Mouse (Mus musculus) forebrain, embryonic 12.5 days (tissue): ENCODE data around the gene Pet100. TPM values are rescaled to one million over a fixed set of nuclear protein-coding genes. Genes with fewer than 3 reads are reported as not detected.
"Not testable (repeated sequence)": the region's sequence is repeated elsewhere in the genome, so short reads cannot be mapped to it uniquely, and the experiment has no call there.

Source experiments
- ATAC-seq: fragments of 200-750 bp; cut with Nextera tagmentation; 2 replicates; pipeline ENCODE4 v1.8.0; 2017; ENCODE audit warnings: moderate TSS enrichment; ENCODE audit not compliant: low FRiP score
- H3K27ac ChIP-seq: fragments of 300-500 bp; sonication (generic); 2 replicates; pipeline ENCODE4 v1.5.1; 2016; ENCODE audit warnings: mild to moderate bottlenecking
- H3K27me3 ChIP-seq: fragments of 300-500 bp; sonication (generic); 2 replicates; pipeline ENCODE4 v1.6.1; 2016; ENCODE audit warnings: mild to moderate bottlenecking
- H3K36me3 ChIP-seq: fragments of 300-500 bp; sonication (generic); replicated peaks from 2 replicates; pipeline ENCODE4 v1.6.1; 2016; ENCODE audit warnings: mild to moderate bottlenecking
- H3K4me1 ChIP-seq: fragments of 300-500 bp; sonication (generic); 2 replicates; pipeline ENCODE4 v1.6.1; 2016
- H3K4me2 ChIP-seq: fragments of 300-500 bp; sonication (generic); 2 replicates; pipeline ENCODE4 v1.6.1; 2016; ENCODE audit warnings: mild to moderate bottlenecking, moderate library complexity
- H3K4me3 ChIP-seq: fragments of 300-500 bp; sonication (generic); replicated peaks from 2 replicates; pipeline ENCODE4 v1.5.1; 2016; ENCODE audit warnings: mild to moderate bottlenecking
- H3K9ac ChIP-seq: fragments of 300-500 bp; sonication (generic); 2 replicates; pipeline ENCODE4 v1.6.1; 2016; ENCODE audit warnings: mild to moderate bottlenecking
- H3K9me3 ChIP-seq: fragments of 300-500 bp; sonication (generic); 2 replicates; pipeline ENCODE4 v1.6.1; 2016
- WGBS: fragments of 180-500 bp; shearing (Covaris S2); methylation state at CpG from one replicate; pipeline ENCODE4 v1.1.7; 2016; 5-methylcytosine and 5-hydroxymethylcytosine counted together
- polyA plus RNA-seq: library from polyadenylated mRNA; unstranded; fragments of >200 nt; fragmentation: Nextera tagmentation; extraction: Ambion mirVana; gene quantifications from 2 replicates; pipeline ENCODE4 v1.2.1, GENCODE M21; 2016

Pet100 gene
- 115 and 121 TPM in 2 replicates for polyA plus RNA-seq

DNA sequence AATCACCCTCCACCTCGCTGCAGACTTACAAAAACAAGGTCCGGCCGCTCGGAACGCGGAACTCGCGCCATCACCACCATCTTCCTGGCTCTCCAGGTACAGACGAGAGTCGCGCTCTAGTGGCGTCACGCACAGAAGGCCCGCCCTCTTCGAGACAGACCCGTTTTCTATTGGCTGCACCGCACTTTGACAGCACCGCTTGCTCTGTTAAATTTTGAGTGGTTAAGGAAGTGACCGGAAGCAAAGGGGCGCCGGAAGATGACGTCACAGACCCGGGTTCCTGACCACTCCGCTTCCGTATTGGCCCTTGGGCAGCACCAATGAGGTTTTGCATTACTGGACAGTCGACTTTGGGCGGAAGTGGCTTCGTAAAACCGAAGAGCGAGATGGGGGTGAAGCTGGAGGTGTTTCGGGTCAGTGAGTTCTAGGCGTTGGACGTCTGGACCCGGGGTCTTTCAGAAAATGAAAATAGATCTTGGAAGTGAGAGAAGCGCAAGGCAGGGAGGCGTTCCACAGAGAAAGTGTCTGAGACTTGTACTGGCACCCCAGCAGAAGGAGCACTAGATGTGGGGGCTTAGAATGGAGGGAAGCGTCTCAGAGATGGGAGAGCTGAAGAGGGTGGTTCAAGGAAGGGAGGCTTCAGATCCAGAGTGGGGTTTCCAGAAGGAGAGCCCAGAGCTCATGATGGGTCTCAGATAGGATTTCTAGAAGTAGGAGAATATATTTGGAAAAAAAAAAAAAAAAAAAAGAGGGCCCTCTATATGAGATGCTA lies at the start of gene Pet100, which contains the start of gene Xab2:
Pet100 (plus strand) TSS at position 350 of the 772 bp plus-strand sequence.
Xab2 (minus strand) TSS at position 118 of the 772 bp plus-strand sequence.
- H3K36me3 ChIP-seq, result peaks cover 21% of the 10 kb centered on the region
- peak within 1 kb of the TSS; percentile 76 for H3K9ac ChIP-seq
- WGBS, result under 1% methylated on average over 37 of the region's 37 CpGs
- H3K4me1 ChIP-seq, result peaks cover 23% of the 10 kb centered on the region
- peak within 1 kb of the TSS; percentile 85 for H3K4me3 ChIP-seq
- H3K27me3 ChIP-seq, result no peaks in the 10 kb centered on the region
- H3K27ac ChIP-seq, result no peak within 1 kb of the TSS
- H3K4me2 ChIP-seq, result peak within 1 kb of the TSS; percentile 87
- no peaks in the 10 kb centered on the region for H3K9me3 ChIP-seq
- peak; percentile 98 for ATAC-seq

DNA sequence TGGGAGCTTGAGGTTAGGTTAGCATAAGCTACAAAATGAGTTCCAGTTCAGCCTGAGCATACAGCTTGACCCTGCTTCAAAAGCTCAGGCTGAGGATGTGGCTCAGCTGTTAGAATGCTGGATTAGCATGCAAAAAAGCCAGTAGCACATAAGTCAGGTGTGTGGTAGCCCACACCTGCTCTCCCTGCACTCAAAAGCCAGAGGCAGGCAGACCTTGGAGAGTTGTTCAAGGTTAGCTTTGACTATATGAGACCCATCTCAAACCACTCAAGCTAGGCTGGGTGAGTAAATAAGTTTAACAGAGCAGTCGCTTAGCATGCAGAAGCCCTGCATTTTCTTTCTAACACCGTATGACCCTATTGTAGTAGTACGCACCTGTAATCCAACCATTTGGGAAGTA lies 46.8 kb upstream of the Pet100 start:
- Histone ChIP-seq H3K36me3 (no peaks in the 10 kb centered on the region), H3K27ac (no peak overlapping the region), H3K4me2 (no peak overlapping the region), H3K9me3 (no peaks in the 10 kb centered on the region), H3K9ac (no peak overlapping the region), H3K4me1 (no peaks in the 10 kb centered on the region), H3K27me3 (no peaks in the 10 kb centered on the region), H3K4me3 (no peak overlapping the region)
- no peak for ATAC-seq
- 90% methylated on average over 3 of the region's 3 CpGs for WGBS

DNA sequence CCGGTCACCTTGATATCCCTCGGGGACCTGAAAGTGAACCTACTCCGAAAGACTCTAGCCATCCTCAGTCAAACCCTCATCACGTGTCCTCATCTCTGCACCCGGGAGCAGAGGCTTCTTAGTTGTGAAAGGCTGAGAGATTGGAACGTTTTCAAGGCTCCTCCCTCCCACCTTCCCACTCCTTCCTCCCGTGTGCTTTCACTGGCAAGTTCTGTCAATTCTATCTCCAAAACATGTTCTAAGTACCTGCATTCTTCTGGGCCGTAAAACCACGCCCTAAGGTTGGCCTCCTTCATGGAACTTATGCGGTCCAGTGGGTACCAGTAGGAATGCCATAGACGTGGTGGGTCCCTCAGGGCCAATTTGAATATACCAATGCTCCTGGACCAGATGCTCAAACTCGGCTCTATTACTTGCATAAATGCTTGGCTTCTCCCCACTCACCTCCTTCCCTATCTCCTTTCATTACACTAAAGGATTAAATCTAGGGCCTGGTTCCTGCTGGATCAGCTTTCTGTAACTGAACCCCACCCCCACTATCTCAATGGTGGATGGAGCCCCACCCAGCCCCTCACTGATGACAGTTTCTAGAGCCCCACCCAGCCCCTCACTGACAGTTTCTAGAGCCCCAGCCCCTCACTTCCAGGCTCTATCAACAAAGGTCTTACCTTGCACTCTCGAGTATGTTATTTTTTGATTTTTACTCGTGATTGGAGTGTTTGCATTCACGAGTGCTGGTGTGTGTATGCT lies 45.0 kb upstream of the Pet100 start:
- 80% methylated on average over 15 of the region's 15 CpGs for WGBS
- Histone ChIP-seq H3K27me3 (no peaks in the 10 kb centered on the region), H3K4me3 (no peak overlapping the region), H3K9me3 (no peaks in the 10 kb centered on the region), H3K9ac (no peak overlapping the region), H3K4me2 (no peak overlapping the region), H3K36me3 (no peaks in the 10 kb centered on the region), H3K27ac (no peak overlapping the region), H3K4me1 (no peaks in the 10 kb centered on the region)
- no peak for ATAC-seq

DNA sequence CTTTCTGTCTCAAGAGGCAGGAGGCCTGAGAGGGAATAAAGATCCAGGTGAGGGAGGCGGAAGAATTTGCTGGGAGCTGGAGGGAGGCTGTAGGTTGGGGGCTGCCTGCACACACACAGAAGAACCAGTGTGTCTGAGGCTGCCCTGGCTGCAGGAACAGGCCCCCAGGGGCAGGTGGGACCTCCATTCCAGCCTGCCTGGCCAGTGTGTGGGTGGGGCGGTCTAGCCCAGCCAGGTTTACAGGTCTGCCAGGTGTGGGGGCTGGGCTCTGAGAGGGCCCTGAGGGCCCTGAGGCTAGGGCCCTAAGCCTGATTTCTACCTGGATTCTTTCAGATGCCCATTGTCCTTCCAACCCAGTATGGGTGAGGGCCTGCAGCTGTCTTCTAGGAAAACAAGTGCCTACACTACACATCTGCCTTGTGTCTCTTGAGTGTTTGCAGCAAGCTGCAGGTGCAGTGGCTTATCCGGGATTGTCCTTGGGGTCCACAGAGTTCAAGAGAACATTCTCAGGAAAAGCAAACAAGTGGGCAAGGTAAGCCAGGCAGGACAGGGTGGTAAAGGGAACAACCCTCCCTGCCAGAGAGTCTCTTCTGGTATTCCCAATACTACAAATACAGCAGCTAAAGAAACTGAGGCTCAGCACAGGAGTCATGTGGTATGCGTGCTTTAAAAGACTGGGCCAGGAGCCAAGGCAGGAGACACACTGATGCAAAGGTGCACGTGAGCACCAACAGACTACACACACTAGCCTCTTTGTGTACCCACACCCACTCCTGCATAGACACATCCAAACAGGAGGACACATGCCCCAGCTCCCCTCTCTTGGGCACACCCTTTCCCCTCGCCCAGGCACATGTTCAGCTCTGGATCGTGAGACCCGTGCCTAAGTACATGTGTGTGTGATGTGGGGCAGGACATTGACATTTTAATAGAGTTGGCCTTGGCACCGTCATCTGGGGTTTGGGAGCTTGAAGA lies 41.7 kb upstream of the Pet100 start:
- Histone ChIP-seq H3K9ac (no peak overlapping the region), H3K9me3 (no peaks in the 10 kb centered on the region), H3K27ac (no peak overlapping the region), H3K36me3 (no peaks in the 10 kb centered on the region), H3K27me3 (no peaks in the 10 kb centered on the region), H3K4me3 (no peak overlapping the region), H3K4me1 (no peaks in the 10 kb centered on the region), H3K4me2 (no peak overlapping the region)
- WGBS, result 85% methylated on average over 9 of the region's 9 CpGs
- no peak for ATAC-seq

DNA sequence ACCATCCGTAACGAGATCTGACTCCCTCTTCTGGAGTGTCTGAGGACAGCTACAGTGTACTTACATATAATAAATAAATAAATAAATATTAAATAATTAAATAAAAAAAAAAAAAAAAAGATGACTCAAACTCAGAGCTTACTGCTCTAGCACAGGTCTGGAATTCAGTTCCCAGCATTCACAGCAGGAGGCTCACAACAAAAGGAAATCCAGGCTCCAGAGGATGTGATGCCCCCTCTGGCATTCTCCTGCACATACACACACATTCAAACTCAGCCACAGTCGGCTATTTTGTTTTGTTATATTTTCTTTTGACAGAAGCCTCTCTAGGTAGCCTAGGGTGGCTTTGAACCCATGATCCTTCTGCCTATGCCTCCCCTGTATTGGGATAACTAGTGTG lies 39.4 kb upstream of the Pet100 start:
- ATAC-seq, H3K27me3 ChIP-seq, H3K4me2 ChIP-seq, H3K27ac ChIP-seq, H3K36me3 ChIP-seq, H3K4me3 ChIP-seq, H3K9ac ChIP-seq, H3K9me3 ChIP-seq, H3K4me1 ChIP-seq: not testable (repeated sequence)
- 86% methylated on average over 3 of the region's 3 CpGs for WGBS

DNA sequence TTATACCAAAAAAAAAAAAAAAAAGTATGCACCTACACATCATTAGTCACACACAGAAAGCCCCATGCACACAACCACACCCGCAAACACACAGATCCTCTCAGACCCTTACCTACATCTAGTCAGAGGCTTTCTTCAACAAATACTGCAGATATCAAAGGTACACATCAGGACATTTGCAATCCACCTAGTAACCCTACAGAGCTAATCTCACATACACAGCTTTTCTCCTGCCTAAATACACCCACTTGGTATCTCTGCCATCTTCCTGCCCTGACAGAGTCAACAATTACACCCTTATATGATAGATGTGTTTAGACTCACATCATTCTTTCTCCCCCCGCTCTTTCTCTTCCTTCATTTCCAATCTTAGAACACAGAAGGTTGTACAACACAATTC lies 34.9 kb upstream of the Pet100 start:
- WGBS, result 95% methylated on average over 2 of the region's 2 CpGs

DNA sequence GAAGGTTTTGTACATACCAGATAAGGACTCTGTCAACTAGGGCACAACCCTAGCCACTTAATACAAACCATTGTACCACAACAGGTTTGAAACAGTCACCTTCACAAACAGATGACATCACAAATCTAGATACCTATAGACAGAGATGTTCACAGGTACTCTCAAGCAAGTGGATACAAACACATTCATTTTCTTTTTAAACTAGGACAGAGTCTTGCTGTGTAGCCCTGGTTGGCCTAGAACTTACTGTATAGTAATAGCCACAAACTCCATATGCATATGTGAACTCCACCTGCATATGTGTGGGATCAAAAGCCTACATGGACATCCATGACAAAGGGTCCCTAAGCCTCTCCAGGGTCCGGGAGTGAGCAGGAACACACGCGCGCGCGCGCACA lies 34.4 kb upstream of the Pet100 start, which contains the start of gene Camsap3:
Camsap3 (plus strand) TSS at position 301 of the 398 bp plus-strand sequence.
- Histone ChIP-seq H3K9me3 (no peaks in the 10 kb centered on the region), H3K27ac (peak within 1 kb of the TSS; percentile 80), H3K27me3 (no peaks in the 10 kb centered on the region), H3K4me2 (peak within 1 kb of the TSS; percentile 87), H3K9ac (peak within 1 kb of the TSS; percentile 82), H3K36me3 (no peaks in the 10 kb centered on the region), H3K4me3 (peak within 1 kb of the TSS; percentile 84), H3K4me1 (peaks cover 9% of the 10 kb centered on the region)
- ATAC-seq, result no peak
- 0% methylated on average over 7 of the region's 7 CpGs for whole genome bisulfite sequencing

More for the DNA sequence above, 34.9 kb upstream of the Pet100 start:
- peaks cover 9% of the 10 kb centered on the region for H3K4me1 ChIP-seq
- no peak overlapping the region for H3K27ac ChIP-seq
- no peaks in the 10 kb centered on the region for H3K36me3 ChIP-seq
- no peaks in the 10 kb centered on the region for H3K9me3 ChIP-seq
- no peak overlapping the region for H3K4me2 ChIP-seq
- no peak overlapping the region for H3K9ac ChIP-seq
- no peak for ATAC-seq
- H3K4me3 ChIP-seq, result no peak overlapping the region
- H3K27me3 ChIP-seq, result no peaks in the 10 kb centered on the region

DNA sequence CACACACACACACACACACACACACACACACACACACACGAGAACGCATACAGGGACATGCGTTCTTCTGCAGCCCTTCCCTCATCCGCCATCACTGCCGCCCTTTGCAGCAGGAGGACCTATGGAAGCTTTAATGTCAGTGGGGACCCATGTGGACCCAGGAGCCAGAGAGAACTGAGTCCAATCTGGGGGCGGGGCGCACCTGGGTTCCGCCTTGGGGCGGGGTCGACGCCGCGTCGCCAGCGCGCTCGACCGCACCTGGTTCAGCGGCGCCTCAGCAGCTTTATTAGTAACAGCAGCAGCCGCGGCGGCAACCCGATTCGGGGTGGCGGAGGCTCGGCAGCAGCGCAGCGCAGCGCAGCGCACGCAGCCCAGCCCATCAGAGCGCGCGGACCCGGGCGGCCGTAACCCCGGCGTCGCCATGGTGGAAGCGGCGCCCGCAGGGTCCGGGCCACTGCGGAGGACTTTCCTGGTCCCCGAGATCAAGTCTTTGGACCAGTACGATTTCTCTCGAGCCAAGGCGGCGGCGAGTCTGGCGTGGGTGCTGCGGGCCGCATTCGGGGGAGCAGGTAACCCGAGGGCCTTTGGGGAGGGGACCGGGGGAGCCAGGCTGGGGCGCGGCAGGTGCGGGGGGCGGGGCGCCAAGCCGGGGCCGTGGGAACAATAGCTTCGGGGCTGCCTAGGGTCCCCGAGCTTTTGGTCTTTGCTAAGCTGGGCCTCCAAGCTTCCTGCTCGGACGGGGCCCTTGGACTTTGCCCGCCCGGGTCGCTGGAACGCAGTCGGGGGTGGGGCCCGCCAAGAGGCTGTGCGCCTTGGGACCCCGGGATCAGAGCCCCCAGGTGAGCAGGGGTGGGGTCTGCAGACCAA lies 33.7 kb upstream of the Pet100 start:
- Histone ChIP-seq H3K27ac (peak overlapping the region; percentile 80), H3K36me3 (no peaks in the 10 kb centered on the region), H3K4me3 (peak overlapping the region; percentile 84), H3K9me3 (no peaks in the 10 kb centered on the region), H3K9ac (peak overlapping the region; percentile 82), H3K4me2 (peak overlapping the region; percentile 87), H3K27me3 (no peaks in the 10 kb centered on the region), H3K4me1 (peaks cover 9% of the 10 kb centered on the region)
- peak; percentile 85 for ATAC-seq
- 2% methylated on average over 76 of the region's 77 CpGs for WGBS

DNA sequence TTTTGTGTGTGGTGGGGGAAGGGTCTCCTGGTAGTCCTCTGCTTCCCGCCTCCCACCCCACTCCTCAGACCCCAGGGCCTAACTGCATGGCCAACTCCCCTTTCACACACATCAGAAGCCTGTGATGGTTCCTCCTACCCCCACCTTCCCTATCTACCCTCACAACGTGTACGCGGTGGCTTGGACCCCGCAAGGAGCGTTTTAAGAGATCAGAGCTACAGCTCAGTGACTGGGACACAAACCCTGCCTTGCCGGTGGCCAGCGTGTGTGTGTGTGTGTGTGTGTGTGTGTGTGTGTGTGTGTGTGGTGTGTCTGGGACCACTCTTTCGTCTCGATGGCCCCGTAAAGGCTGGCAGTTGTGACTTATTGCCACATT lies 33.1 kb upstream of the Pet100 start:
- H3K4me2 ChIP-seq, result peak overlapping the region; percentile 87
- H3K4me3 ChIP-seq, result peak overlapping the region; percentile 84
- no peaks in the 10 kb centered on the region for H3K36me3 ChIP-seq
- H3K27ac ChIP-seq, result peak overlapping the region; percentile 80
- H3K9ac ChIP-seq, result peak overlapping the region; percentile 82
- under 1% methylated on average over 11 of the region's 11 CpGs for WGBS
- no peaks in the 10 kb centered on the region for H3K9me3 ChIP-seq
- H3K4me1 ChIP-seq, result peaks cover 9% of the 10 kb centered on the region
- ATAC-seq, result peak; percentile 71
- H3K27me3 ChIP-seq, result no peaks in the 10 kb centered on the region

DNA sequence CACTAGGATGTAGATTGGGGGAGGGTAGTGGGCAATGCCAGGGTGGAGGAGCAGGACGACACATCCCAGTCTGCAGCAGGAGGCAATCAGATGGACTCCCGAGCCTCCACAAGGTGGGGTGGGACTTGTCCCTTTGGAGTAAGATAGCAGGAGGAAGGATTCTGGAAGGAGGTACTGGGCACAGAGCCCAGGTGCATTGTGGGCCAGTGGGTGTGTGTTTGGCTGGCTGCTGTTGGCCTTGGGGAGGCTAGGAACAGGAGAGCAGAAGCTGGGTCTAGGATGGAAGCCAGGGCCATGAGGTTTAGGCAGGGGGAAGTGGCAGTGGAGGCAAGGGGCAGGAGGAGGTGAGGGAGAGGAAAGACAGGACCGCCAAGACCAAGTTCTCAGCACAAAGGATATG lies 27.9 kb upstream of the Pet100 start:
- H3K36me3 ChIP-seq, result peaks cover 6% of the 10 kb centered on the region
- no peak overlapping the region for H3K27ac ChIP-seq
- no peak overlapping the region for H3K9ac ChIP-seq
- H3K4me3 ChIP-seq, result no peak overlapping the region
- no peak overlapping the region for H3K4me2 ChIP-seq
- peaks cover 5% of the 10 kb centered on the region for H3K4me1 ChIP-seq
- ATAC-seq, result no peak
- H3K9me3 ChIP-seq, result no peaks in the 10 kb centered on the region
- 79% methylated on average over 3 of the region's 3 CpGs for WGBS
- no peaks in the 10 kb centered on the region for H3K27me3 ChIP-seq

DNA sequence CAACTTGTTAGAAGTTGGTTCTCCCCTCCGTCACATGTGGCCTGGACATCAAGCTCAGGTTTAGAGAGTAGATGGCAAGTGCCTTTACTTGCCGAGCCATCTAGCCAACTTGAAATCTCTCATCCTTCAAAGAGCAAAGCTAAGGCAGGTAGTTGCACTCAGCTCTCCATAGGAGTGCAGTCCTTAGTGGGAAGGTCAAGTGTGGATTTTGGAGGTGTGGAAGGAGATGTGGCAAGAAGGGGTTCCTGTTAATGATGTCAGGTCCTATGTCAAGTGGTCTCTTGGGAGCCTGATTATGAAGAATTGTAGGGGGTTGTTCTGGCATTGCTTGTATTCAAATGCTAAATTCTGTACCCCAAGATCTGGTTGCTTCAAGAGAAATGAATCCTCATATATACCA lies 26.9 kb upstream of the Pet100 start:
- H3K36me3 ChIP-seq, result peaks cover 15% of the 10 kb centered on the region
- no peak overlapping the region for H3K9ac ChIP-seq
- WGBS, result 91% methylated on average over 2 of the region's 2 CpGs
- no peak for ATAC-seq
- H3K27me3 ChIP-seq, result no peaks in the 10 kb centered on the region
- no peaks in the 10 kb centered on the region for H3K4me1 ChIP-seq
- H3K27ac ChIP-seq, result no peak overlapping the region
- no peaks in the 10 kb centered on the region for H3K9me3 ChIP-seq
- H3K4me3 ChIP-seq, result no peak overlapping the region
- no peak overlapping the region for H3K4me2 ChIP-seq
